Mouse (Mus musculus) gastrocnemius, postnatal 14 days (tissue): ENCODE measurements around the gene Dtx1. TPM values are rescaled to one million over a fixed set of nuclear protein-coding genes. Genes with fewer than 3 reads are reported as not detected.

ENCODE experiments used
- DNase-seq: peaks from one replicate; pipeline ENCODE4 v3.0.0; 2021; ENCODE audit warnings: mixed read lengths
- intact Hi-C: fragments of 180-260 bp; cut with DNase I; formaldehyde crosslinking; loops from one replicate; pipeline ENCODE4 v1.15.1; 2025; ENCODE audit warnings: low total_unique reads
- long read RNA-seq, 2 experiments: library from polyadenylated mRNA; stranded (forward); transcript quantifications; one replicate each; pipeline ENCODE4 v2.0.0; 2021
- total RNA-seq, 2 experiments: library from RNA; stranded (reverse); gene quantifications; 2 replicates each; pipeline ENCODE4 v1.2.3; 2021

Dtx1 gene
- under 1 TPM; 0.66 to 0.76 TPM for total RNA-seq
- long read RNA-seq, experiment 1, result 0 reads
- long read RNA-seq, experiment 2, partial matches to known transcripts, result 1 of 2 reads
- long read RNA-seq, experiment 2, other reads (novel, unspliced or antisense), result 1 of 2 reads

DNA sequence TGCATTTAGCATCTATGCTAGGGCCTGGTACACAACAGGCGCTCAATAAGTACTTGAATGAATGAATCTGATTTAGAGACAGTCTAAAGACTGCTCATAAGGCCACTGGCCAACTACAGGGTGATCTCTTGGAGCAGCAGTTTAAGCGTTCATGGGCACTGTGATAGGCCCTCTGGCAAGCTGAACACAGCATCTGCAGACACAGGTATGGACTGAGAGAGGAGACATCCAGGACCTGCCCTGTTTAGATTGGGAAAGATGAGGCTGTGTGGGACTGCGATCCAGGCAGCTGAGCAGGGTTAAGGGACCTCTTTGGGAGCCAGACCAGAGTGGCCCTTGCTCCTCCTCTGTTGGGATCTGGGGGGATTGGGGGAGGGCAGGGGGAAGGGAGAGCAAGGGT lies at the start of gene Dtx1:
Gene Dtx1 (minus strand): TSS at position 101 of the 400 bp plus-strand sequence.
- intact Hi-C loops, result loop anchor here (2.0 kb wide), 1 partner anchor 31 kb away; no protein-coding TSS in a partner anchor

DNA sequence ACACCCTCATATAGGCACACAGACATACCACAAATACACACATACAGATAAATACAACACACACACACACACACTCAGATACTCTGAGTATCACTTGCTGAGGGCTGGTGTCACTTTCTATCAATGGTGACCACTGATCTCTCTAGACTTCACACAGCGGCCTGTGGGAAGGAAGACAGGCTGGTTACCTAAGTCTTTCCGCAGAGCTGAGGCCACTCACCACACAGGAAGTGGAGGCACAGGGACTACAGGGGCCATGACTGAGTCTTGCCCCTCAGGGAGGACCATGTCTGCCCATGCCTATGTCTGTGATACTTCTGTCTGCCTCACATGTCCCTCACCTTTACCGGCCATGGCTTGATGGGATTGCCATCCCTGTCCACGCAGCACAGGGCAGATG lies 42.5 kb upstream of the Dtx1 start:
- intact Hi-C loops, result no loop called here
- DNase-seq, result no peak

More for the DNA sequence above, at the start of gene Dtx1:
- DNase-seq, result no peak

- no peak for DNase-seq
- intact Hi-C loops, result no loop called here
Measured at GRCm38 (mm10) chr5:120752786-120753185, 41.1 kb upstream of the Dtx1 start.

DNA sequence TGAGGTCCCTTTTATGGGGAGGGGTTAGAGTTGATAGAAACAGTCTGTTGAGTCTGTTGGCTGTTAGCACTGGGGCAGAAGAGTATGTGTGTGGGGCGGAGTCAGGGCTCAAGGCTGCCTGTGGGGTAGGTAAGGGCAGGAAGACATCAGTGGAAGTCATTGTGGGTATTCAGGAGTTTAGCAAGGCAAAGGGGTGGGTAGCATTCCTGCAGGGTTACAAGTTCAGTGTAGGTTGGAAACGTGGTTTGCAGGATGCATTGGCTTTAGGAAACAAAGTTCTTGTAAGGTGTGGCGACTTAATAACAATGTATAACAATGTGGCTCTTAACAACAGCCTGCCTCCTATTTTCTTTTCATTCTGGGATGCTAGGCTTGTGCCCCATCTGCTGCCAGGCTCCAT lies 39.5 kb upstream of the Dtx1 start:
- intact Hi-C loops, result no loop called here
- DNase-seq, result no peak

DNA sequence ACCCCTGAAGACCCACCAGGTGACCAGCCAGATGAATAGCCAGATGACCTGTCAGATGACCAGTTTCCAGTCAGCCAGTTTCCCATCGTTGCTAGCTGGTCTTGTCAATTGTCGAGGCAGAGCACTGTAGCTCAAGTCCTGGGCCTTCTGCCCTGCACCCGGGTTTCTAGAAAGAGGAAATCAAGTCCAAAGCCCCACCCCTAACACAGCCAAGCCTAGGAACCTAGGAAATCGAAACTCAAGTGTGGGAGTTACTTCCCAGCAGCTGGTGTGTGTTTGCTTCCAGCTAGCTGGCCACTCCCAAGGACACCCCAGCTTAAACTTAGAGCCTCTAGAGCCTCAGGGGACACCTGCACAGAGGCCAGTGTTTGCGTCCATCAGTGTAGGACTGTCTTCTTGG lies 38.0 kb upstream of the Dtx1 start, which contains the start of gene Oas2:
Gene Oas2 (minus strand): TSS at position 166 of the 400 bp plus-strand sequence.
- intact Hi-C loops, result loop anchor here (5.0 kb wide), 1 partner anchor 72 kb away; no protein-coding TSS in a partner anchor
- DNase-seq, result no peak

GRCm38 (mm10) chr5:120746451-120746850 lies 34.7 kb upstream of the Dtx1 start:
- no peak for DNase-seq
- intact Hi-C loops, result loop anchor here (5.0 kb wide), 1 partner anchor 69 kb away; no protein-coding TSS in a partner anchor

GRCm38 (mm10) chr5:120742125-120742524 lies 30.4 kb upstream of the Dtx1 start:
- intact Hi-C loops, result no loop called here
- no peak for DNase-seq

GRCm38 (mm10) chr5:120734380-120734990 lies 22.8 kb upstream of the Dtx1 start:
- intact Hi-C loops, result no loop called here
- no peak for DNase-seq

GRCm38 (mm10) chr5:120733696-120734095 lies 22.0 kb upstream of the Dtx1 start:
- intact Hi-C loops, result no loop called here
- no peak for DNase-seq

DNA sequence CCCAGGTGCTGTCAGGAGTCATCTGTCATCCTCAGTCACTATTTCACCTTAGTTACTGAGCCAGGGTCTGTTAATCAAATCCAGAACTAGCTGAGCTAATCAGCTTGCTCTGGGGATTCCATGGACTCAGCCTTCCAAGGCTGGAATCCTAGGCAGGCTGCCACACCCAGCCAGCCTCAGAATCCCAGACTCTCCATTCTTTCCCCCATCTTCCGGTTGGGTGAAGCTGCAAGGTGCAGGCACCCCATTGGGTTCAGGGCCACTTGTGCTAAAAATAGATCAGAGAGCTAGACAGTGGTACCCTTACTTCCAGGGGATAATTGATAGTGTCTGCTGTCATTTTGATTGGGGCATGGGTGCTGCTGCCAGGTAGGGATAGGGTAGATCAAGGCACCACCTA lies 21.0 kb upstream of the Dtx1 start:
- no peak for DNase-seq
- intact Hi-C loops, result no loop called here

- intact Hi-C loops, result no loop called here
- no peak for DNase-seq
Measured at GRCm38 (mm10) chr5:120729319-120729718, 17.6 kb upstream of the Dtx1 start.

DNA sequence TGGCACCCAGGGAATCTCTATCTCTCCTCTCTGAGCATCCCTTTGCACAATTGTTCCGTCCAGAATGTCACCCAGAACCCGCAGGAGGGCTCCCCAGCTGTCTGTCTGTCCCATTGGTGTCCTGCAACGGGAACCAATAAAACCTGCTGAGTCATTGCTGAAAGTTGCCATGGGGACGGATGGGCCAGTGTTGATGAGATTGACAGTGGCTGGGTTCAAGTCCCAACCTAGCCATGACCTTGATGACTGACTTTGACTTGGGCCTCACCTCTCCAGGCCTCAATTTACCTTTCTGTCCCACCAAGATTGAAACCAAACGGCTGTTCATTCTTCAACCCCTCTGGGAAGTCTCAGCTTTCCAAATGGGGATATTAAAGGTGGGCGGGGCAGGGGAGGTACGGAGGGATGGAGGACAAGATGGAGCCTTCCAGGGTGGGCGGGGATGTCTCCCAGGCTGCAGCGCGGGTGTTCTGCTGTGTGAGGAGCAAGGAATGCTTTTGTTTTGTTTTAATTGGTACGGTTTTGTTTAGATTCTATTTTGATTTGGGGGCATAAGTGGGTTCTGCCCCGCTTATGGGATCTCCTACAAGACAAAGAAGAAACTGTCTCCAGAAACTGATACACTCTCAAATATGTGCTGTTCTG lies 14.2 kb upstream of the Dtx1 start:
- no peak for DNase-seq
- intact Hi-C loops, result no loop called here

- intact Hi-C loops, result no loop called here
- DNase-seq, result no peak
Measured at GRCm38 (mm10) chr5:120721005-120721404, 9.3 kb upstream of the Dtx1 start.

- intact Hi-C loops, result no loop called here
Measured at GRCm38 (mm10) chr5:120718600-120719378, 7.1 kb upstream of the Dtx1 start.

GRCm38 (mm10) chr5:120717136-120717535 lies 5.4 kb upstream of the Dtx1 start:
- DNase-seq, result no peak
- intact Hi-C loops, result no loop called here

More at GRCm38 (mm10) chr5:120718600-120719378, 7.1 kb upstream of the Dtx1 start:
- DNase-seq, result no peak

GRCm38 (mm10) chr5:120714314-120714713 lies 2.6 kb upstream of the Dtx1 start:
- intact Hi-C loops, result no loop called here
- peak; percentile 62 for DNase-seq

GRCm38 (mm10) chr5:120712721-120713120 lies 994 bp upstream of the Dtx1 start:
- DNase-seq, result no peak
- intact Hi-C loops, result no loop called here

DNA sequence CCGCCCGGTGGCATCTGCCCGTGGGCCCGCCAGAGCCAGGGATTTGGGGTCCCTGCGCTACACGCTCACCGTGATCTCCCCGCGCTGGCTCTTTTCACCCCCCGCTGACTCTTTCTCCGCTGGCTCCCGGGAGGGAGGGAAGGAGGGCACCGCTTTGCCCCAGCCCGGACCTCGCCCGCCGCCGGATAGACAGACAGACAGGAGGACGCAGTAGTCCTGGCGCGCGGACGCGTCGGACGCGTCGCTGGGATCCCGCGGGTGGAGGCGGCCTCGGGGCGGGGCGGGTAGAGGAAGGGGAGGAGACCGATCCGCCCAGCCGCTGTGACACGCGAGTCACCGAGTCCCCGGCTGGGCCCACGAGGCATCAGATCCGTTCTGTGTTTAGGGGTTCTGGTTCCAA lies 311 bp downstream of the Dtx1 start:
- intact Hi-C loops, result loop anchor here (2.0 kb wide), 1 partner anchor 31 kb away; no protein-coding TSS in a partner anchor

GRCm38 (mm10) chr5:120710826-120711248 lies 890 bp downstream of the Dtx1 start:
- no peak for DNase-seq
- intact Hi-C loops, result loop anchor here (2.0 kb wide), 1 partner anchor 30 kb away; no protein-coding TSS in a partner anchor

More for the DNA sequence above, 311 bp downstream of the Dtx1 start:
- DNase-seq, result peak; percentile 50
